Mouse (Mus musculus) liver, embryonic 12.5 days (tissue): ENCODE measurements at regions not wholly inside any gene's neighbourhood (a gene's known extent, or its start where the extent isn't known, plus 50 kb on each side); places are given as distances from the start of the nearest gene placed in this dataset.
A peak's percentile ranks its signal among the peaks of the same experiment; 100 is the strongest.

Experiments
- ATAC-seq: fragments of 200-750 bp; cut with Nextera tagmentation; 2 replicates; pipeline ENCODE4 v1.8.0; 2017; ENCODE audit warnings: moderate number of reproducible peaks, mild to moderate bottlenecking, moderate library complexity
- H3K27ac ChIP-seq: fragments of 300-500 bp; sonication (generic); 2 replicates; pipeline ENCODE4 v1.5.1; 2016; ENCODE audit warnings: mild to moderate bottlenecking
- H3K27me3 ChIP-seq: fragments of 300-500 bp; sonication (generic); replicated peaks from 2 replicates; pipeline ENCODE4 v1.6.1; 2016; ENCODE audit warnings: mild to moderate bottlenecking, moderate library complexity
- H3K36me3 ChIP-seq: fragments of 300-500 bp; sonication (generic); 2 replicates; pipeline ENCODE4 v1.6.1; 2016; ENCODE audit warnings: mild to moderate bottlenecking, moderate library complexity
- H3K4me1 ChIP-seq: fragments of 300-500 bp; sonication (generic); 2 replicates; pipeline ENCODE4 v1.6.1; 2016
- H3K4me2 ChIP-seq: fragments of 300-500 bp; sonication (generic); 2 replicates; pipeline ENCODE4 v1.6.1; 2016; ENCODE audit warnings: mild to moderate bottlenecking, moderate library complexity
- H3K4me3 ChIP-seq: fragments of 300-500 bp; sonication (generic); 2 replicates; pipeline ENCODE4 v1.5.1; 2016; ENCODE audit warnings: mild to moderate bottlenecking, moderate library complexity
- H3K9ac ChIP-seq: fragments of 300-500 bp; sonication (generic); 2 replicates; pipeline ENCODE4 v1.6.1; 2016; ENCODE audit warnings: mild to moderate bottlenecking, moderate library complexity
- H3K9me3 ChIP-seq: fragments of 300-500 bp; sonication (generic); replicated peaks from 2 replicates; pipeline ENCODE4 v1.6.1; 2016; ENCODE audit warnings: mild to moderate bottlenecking, moderate library complexity
- WGBS: fragments of 180-500 bp; shearing (Covaris S2); methylation state at CpG from one replicate; pipeline ENCODE4 v1.1.7; 2016; ENCODE audit not compliant: insufficient replicate concordance; 5-methylcytosine and 5-hydroxymethylcytosine counted together

GRCm38 (mm10) chr2:133684367-133684766 is 132.4 kb downstream of the Bmp2 start:
- H3K27me3 ChIP-seq: no peaks in the 10 kb centered on the region
- H3K4me2 ChIP-seq: no peak overlapping the region
- H3K4me1 ChIP-seq: peaks cover 18% of the 10 kb centered on the region
- no peak overlapping the region for H3K27ac ChIP-seq
- H3K4me3 ChIP-seq: no peak overlapping the region
- no peaks in the 10 kb centered on the region for H3K9me3 ChIP-seq
- no peak for ATAC-seq
- no peak overlapping the region for H3K9ac ChIP-seq
- no peaks in the 10 kb centered on the region for H3K36me3 ChIP-seq

GRCm38 (mm10) chr2:133688121-133688787 is 136.3 kb downstream of the Bmp2 start:
- Histone ChIP-seq H3K4me3 (no peak overlapping the region), H3K27me3 (no peaks in the 10 kb centered on the region), H3K9ac (no peak overlapping the region), H3K4me2 (peak overlapping the region; percentile 40), H3K4me1 (peaks cover 22% of the 10 kb centered on the region), H3K9me3 (no peaks in the 10 kb centered on the region), H3K36me3 (no peaks in the 10 kb centered on the region), H3K27ac (peak overlapping the region; percentile 77)
- 36% methylated on average over 7 of the region's 7 CpGs for WGBS
- ATAC-seq: peak; percentile 97

GRCm38 (mm10) chr2:133688788-133689155 is 136.8 kb downstream of the Bmp2 start:
- Histone ChIP-seq H3K4me2 (peak overlapping the region; percentile 40; the same call in 1 of the 2 replicates), H3K4me3 (no peak overlapping the region), H3K4me1 (peaks cover 22% of the 10 kb centered on the region), H3K27ac (peak overlapping the region; percentile 77), H3K36me3 (no peaks in the 10 kb centered on the region), H3K27me3 (no peaks in the 10 kb centered on the region), H3K9ac (no peak overlapping the region), H3K9me3 (no peaks in the 10 kb centered on the region)
- 41% methylated on average over 3 of the region's 3 CpGs for WGBS
- peak; percentile 76 for ATAC-seq

GRCm38 (mm10) chr2:133708735-133709584 is 157.0 kb downstream of the Bmp2 start:
- no peak for ATAC-seq

GRCm38 (mm10) chr2:133716243-133716642 is 164.3 kb downstream of the Bmp2 start:
- no peaks in the 10 kb centered on the region for H3K4me1 ChIP-seq
- H3K9ac ChIP-seq: no peak overlapping the region
- H3K27me3 ChIP-seq: no peaks in the 10 kb centered on the region
- ATAC-seq: no peak
- 43% methylated on average over 5 of the region's 5 CpGs for WGBS
- H3K9me3 ChIP-seq: no peaks in the 10 kb centered on the region
- H3K27ac ChIP-seq: no peak overlapping the region
- no peak overlapping the region for H3K4me3 ChIP-seq
- no peak overlapping the region for H3K4me2 ChIP-seq
- no peaks in the 10 kb centered on the region for H3K36me3 ChIP-seq

More at GRCm38 (mm10) chr2:133708735-133709584, 157.0 kb downstream of the Bmp2 start:
- H3K36me3 ChIP-seq: no peaks in the 10 kb centered on the region
- H3K4me1 ChIP-seq: no peaks in the 10 kb centered on the region
- no peak overlapping the region for H3K9ac ChIP-seq
- H3K27ac ChIP-seq: no peak overlapping the region
- H3K9me3 ChIP-seq: no peaks in the 10 kb centered on the region
- H3K27me3 ChIP-seq: no peaks in the 10 kb centered on the region
- 63% methylated on average over 8 of the region's 8 CpGs for WGBS
- H3K4me3 ChIP-seq: no peak overlapping the region
- no peak overlapping the region for H3K4me2 ChIP-seq

GRCm38 (mm10) chr2:133717076-133717475 is 165.1 kb downstream of the Bmp2 start:
- H3K27me3 ChIP-seq: no peaks in the 10 kb centered on the region
- no peaks in the 10 kb centered on the region for H3K36me3 ChIP-seq
- H3K4me2 ChIP-seq: no peak overlapping the region
- no peaks in the 10 kb centered on the region for H3K9me3 ChIP-seq
- no peak overlapping the region for H3K27ac ChIP-seq
- no peak overlapping the region for H3K4me3 ChIP-seq
- H3K4me1 ChIP-seq: no peaks in the 10 kb centered on the region
- 60% methylated on average over 2 of the region's 2 CpGs for WGBS
- no peak for ATAC-seq
- no peak overlapping the region for H3K9ac ChIP-seq

GRCm38 (mm10) chr2:133724310-133724709 is 172.4 kb downstream of the Bmp2 start:
- Histone ChIP-seq H3K9ac (no peak overlapping the region), H3K4me2 (no peak overlapping the region), H3K27me3 (0 out of 2 replicates have a peak, but pooled peaks cover 12% of the 10 kb centered on the region), H3K4me3 (no peak overlapping the region), H3K9me3 (no peaks in the 10 kb centered on the region), H3K36me3 (no peaks in the 10 kb centered on the region), H3K27ac (no peak overlapping the region), H3K4me1 (no peaks in the 10 kb centered on the region)
- 64% methylated on average over 7 of the region's 7 CpGs for WGBS
- no peak for ATAC-seq

- no peak for ATAC-seq
These were observed 172.8 kb downstream of the Bmp2 start for GRCm38 (mm10) chr2:133724757-133725156.

GRCm38 (mm10) chr2:133734469-133735225 is 182.7 kb downstream of the Bmp2 start:
- H3K27me3 ChIP-seq: no peaks in the 10 kb centered on the region
- no peak overlapping the region for H3K9ac ChIP-seq
- H3K9me3 ChIP-seq: no peaks in the 10 kb centered on the region
- 62% methylated on average over 9 of the region's 9 CpGs for WGBS
- H3K4me3 ChIP-seq: no peak overlapping the region
- no peak overlapping the region for H3K27ac ChIP-seq
- no peaks in the 10 kb centered on the region for H3K4me1 ChIP-seq
- no peaks in the 10 kb centered on the region for H3K36me3 ChIP-seq
- H3K4me2 ChIP-seq: no peak overlapping the region
- no peak for ATAC-seq

More at GRCm38 (mm10) chr2:133724757-133725156, 172.8 kb downstream of the Bmp2 start:
- Histone ChIP-seq H3K4me3 (no peak overlapping the region), H3K4me1 (no peaks in the 10 kb centered on the region), H3K9me3 (no peaks in the 10 kb centered on the region), H3K27ac (no peak overlapping the region), H3K27me3 (0 out of 2 replicates have a peak, but pooled peaks cover 12% of the 10 kb centered on the region), H3K4me2 (no peak overlapping the region), H3K9ac (no peak overlapping the region), H3K36me3 (no peaks in the 10 kb centered on the region)
- WGBS: 69% methylated on average over 6 of the region's 6 CpGs

- H3K9ac ChIP-seq: no peak overlapping the region
- ATAC-seq: no peak
- no peak overlapping the region for H3K4me2 ChIP-seq
- no peaks in the 10 kb centered on the region for H3K4me1 ChIP-seq
- H3K9me3 ChIP-seq: no peaks in the 10 kb centered on the region
- 67% methylated on average over 10 of the region's 10 CpGs for WGBS
- H3K27me3 ChIP-seq: no peaks in the 10 kb centered on the region
- no peaks in the 10 kb centered on the region for H3K36me3 ChIP-seq
- H3K27ac ChIP-seq: no peak overlapping the region
- no peak overlapping the region for H3K4me3 ChIP-seq
These were observed 187.0 kb downstream of the Bmp2 start for GRCm38 (mm10) chr2:133738839-133739430.

- no peak overlapping the region for H3K4me2 ChIP-seq
- no peak overlapping the region for H3K27ac ChIP-seq
- no peak for ATAC-seq
- WGBS: 57% methylated on average over 4 of the region's 4 CpGs
- no peaks in the 10 kb centered on the region for H3K27me3 ChIP-seq
- H3K4me3 ChIP-seq: no peak overlapping the region
- H3K9me3 ChIP-seq: no peaks in the 10 kb centered on the region
- no peak overlapping the region for H3K9ac ChIP-seq
- H3K4me1 ChIP-seq: no peaks in the 10 kb centered on the region
- H3K36me3 ChIP-seq: no peaks in the 10 kb centered on the region
These were observed 196.5 kb downstream of the Bmp2 start for GRCm38 (mm10) chr2:133748493-133748892.
